Mouse (Mus musculus): ENCODE measurements around the gene Gfra1. TPM values are rescaled to one million over a fixed set of nuclear protein-coding genes. Genes with fewer than 3 reads are reported as not detected.
A peak's percentile ranks its signal among the peaks of the same experiment; 100 is the strongest.

The Gfra1 gene
- total RNA-seq, 2 experiments from 2014 or later: 30.6 to 40.2 TPM

- intact Hi-C loops (cut with DNase I): no loop called here
- DNase-seq (ENCODE audit: low spot score in 2 of 2): no peak
Observed at GRCm38 (mm10) chr19:58406726-58407125, 49.0 kb downstream of the Gfra1 start.

- intact Hi-C loops (cut with DNase I): no loop called here
- no peak for DNase-seq (ENCODE audit: low spot score in 2 of 2)
Observed at GRCm38 (mm10) chr19:58400224-58400623, 55.5 kb downstream of the Gfra1 start.

- no peak for DNase-seq (ENCODE audit: low spot score in 2 of 2)
- intact Hi-C loops (cut with DNase I): no loop called here
Observed at GRCm38 (mm10) chr19:58399166-58399565, 56.5 kb downstream of the Gfra1 start.

GRCm38 (mm10) chr19:58396604-58396984, 59.1 kb downstream of the Gfra1 start:
- intact Hi-C loops (cut with DNase I): no loop called here
- DNase-seq (ENCODE audit: low spot score in 2 of 2): no peak

GRCm38 (mm10) chr19:58395785-58396603, 59.7 kb downstream of the Gfra1 start:
- DNase-seq (ENCODE audit: low spot score in 2 of 2): no peak
- intact Hi-C loops (cut with DNase I): no loop called here

GRCm38 (mm10) chr19:58393121-58393520, 62.6 kb downstream of the Gfra1 start:
- intact Hi-C loops (cut with DNase I): no loop called here
- DNase-seq (ENCODE audit: low spot score in 2 of 2): no peak

GRCm38 (mm10) chr19:58391796-58392195, 63.9 kb downstream of the Gfra1 start:
- DNase-seq (ENCODE audit: low spot score in 2 of 2): no peak
- intact Hi-C loops (cut with DNase I): no loop called here

- intact Hi-C loops (cut with DNase I): no loop called here
- no peak for DNase-seq (ENCODE audit: low spot score in 2 of 2)
Observed at GRCm38 (mm10) chr19:58389466-58389865, 66.2 kb downstream of the Gfra1 start.

GRCm38 (mm10) chr19:58388851-58389447, 66.8 kb downstream of the Gfra1 start:
- intact Hi-C loops (cut with DNase I): no loop called here
- DNase-seq (ENCODE audit: low spot score in 2 of 2): no peak

- intact Hi-C loops (cut with DNase I): no loop called here
- DNase-seq (ENCODE audit: low spot score in 2 of 2): no peak
Observed at GRCm38 (mm10) chr19:58383273-58383672, 72.4 kb downstream of the Gfra1 start.

GRCm38 (mm10) chr19:58382535-58382934, 73.2 kb downstream of the Gfra1 start:
- DNase-seq (ENCODE audit: low spot score in 2 of 2): no peak
- intact Hi-C loops (cut with DNase I): no loop called here

GRCm38 (mm10) chr19:58377969-58378368, 77.7 kb downstream of the Gfra1 start:
- DNase-seq (ENCODE audit: low spot score in 2 of 2): no peak
- intact Hi-C loops (cut with DNase I): no loop called here

- DNase-seq (ENCODE audit: low spot score in 2 of 2): no peak
- intact Hi-C loops (cut with DNase I): no loop called here
Observed at GRCm38 (mm10) chr19:58376675-58377102, 79.0 kb downstream of the Gfra1 start.

- intact Hi-C loops (cut with DNase I): no loop called here
Observed at GRCm38 (mm10) chr19:58374648-58375047, 81.1 kb downstream of the Gfra1 start.

GRCm38 (mm10) chr19:58374155-58374554, 81.6 kb downstream of the Gfra1 start:
- peak in 1 of 2 experiments; percentile 78 for DNase-seq (ENCODE audit: low spot score in 2 of 2)

More at GRCm38 (mm10) chr19:58374648-58375047, 81.1 kb downstream of the Gfra1 start:
- no peak for DNase-seq (ENCODE audit: low spot score in 2 of 2)

GRCm38 (mm10) chr19:58368513-58368912, 87.2 kb downstream of the Gfra1 start:
- intact Hi-C loops (cut with DNase I): no loop called here
- DNase-seq (ENCODE audit: low spot score in 2 of 2): no peak

More at GRCm38 (mm10) chr19:58374155-58374554, 81.6 kb downstream of the Gfra1 start:
- intact Hi-C loops (cut with DNase I): no loop called here

GRCm38 (mm10) chr19:58364688-58365087, 91.0 kb downstream of the Gfra1 start:
- DNase-seq (ENCODE audit: low spot score in 2 of 2): no peak
- intact Hi-C loops (cut with DNase I): no loop called here

- intact Hi-C loops (cut with DNase I): no loop called here
- no peak for DNase-seq (ENCODE audit: low spot score in 2 of 2)
Observed at GRCm38 (mm10) chr19:58360982-58361381, 94.7 kb downstream of the Gfra1 start.

- DNase-seq (ENCODE audit: low spot score in 2 of 2): no peak
- intact Hi-C loops (cut with DNase I): no loop called here
Observed at GRCm38 (mm10) chr19:58358063-58358462, 97.6 kb downstream of the Gfra1 start.

- no peak for DNase-seq (ENCODE audit: low spot score in 2 of 2)
- intact Hi-C loops (cut with DNase I): no loop called here
Observed at GRCm38 (mm10) chr19:58353953-58354352, 101.8 kb downstream of the Gfra1 start.

- DNase-seq (ENCODE audit: low spot score in 2 of 2): no peak
- intact Hi-C loops (cut with DNase I): no loop called here
Observed at GRCm38 (mm10) chr19:58353260-58353870, 102.3 kb downstream of the Gfra1 start.

Data from left cerebral cortex, postnatal 25 days (tissue).